Mouse (Mus musculus): ENCODE data around the gene Dnaaf1. TPM values are rescaled to one million over a fixed set of nuclear protein-coding genes. Genes with fewer than 3 reads are reported as not detected.

The Dnaaf1 gene
- polyA plus RNA-seq (2021; fragmentation: Nextera tagmentation), result 0.79 and 0.95 TPM in 2 replicates
- long read RNA-seq, experiment 1, partial matches to known transcripts, result 0 of 1 reads
- long read RNA-seq, experiment 1, other reads (novel, unspliced or antisense), result 0 of 1 reads
- long read RNA-seq, experiment 2, partial matches to known transcripts, result 1 of 3 reads
- long read RNA-seq, experiment 2, other reads (novel, unspliced or antisense), result 1 of 3 reads

GRCm38 (mm10) chr8:119574437-119575365 lies at the start of gene Dnaaf1, which contains the start of gene Hsdl1:
Gene Dnaaf1 (plus strand): TSS chr8:119575235.
Gene Hsdl1 (minus strand): TSS chr8:119575183.

DNA sequence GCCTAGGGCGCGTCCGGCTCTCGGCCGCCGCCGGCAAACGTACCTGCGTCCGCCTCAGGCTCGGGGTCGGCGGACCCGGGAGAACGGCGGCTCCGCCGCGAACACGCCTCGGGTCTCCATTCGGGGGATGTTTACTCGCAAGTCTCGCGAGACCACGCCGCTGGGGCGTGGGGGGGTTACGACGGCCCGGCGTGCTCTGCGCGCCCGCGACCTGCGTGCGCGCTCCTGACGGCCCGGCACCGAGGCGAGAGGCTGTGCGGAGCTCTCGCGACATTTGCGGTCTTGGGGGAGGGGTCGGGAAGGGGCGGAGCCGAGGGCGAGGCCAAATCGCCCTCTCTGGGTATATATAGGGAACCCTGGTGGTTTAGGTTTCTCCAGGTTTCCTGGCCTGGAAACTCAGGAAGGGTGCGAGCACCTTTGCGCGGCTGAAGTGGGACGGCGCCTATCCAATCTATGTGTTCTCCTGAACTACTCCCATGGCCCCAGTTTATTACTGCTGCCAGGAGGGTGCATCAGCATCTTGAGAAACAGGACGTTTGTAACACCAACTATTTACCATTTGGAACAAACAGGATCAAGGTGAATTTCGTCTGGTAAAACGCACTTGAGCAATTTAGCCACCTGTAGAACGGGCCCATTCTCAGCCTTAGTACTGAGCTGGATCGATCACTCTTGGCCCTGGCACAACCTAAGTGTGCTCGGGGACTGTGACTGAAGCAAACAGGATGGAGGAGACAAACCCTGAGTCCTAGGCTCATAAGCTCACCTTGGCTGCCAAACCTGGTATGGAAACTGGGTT lies 16.2 kb upstream of the Dnaaf1 start, which contains the start of gene Mbtps1:
Mbtps1 (minus strand) TSS at position 133 of the 799 bp plus-strand sequence.

GRCm38 (mm10) chr8:119604996-119605395 lies 30.0 kb downstream of the Dnaaf1 start, which contains the start of gene Taf1c:
Gene Taf1c (minus strand): TSS chr8:119605222.

GRCm38 (mm10) chr8:119612471-119612870 lies 37.4 kb downstream of the Dnaaf1 start, which contains the start of gene Adad2:
Gene Adad2 (plus strand): TSS chr8:119612747.

DNA sequence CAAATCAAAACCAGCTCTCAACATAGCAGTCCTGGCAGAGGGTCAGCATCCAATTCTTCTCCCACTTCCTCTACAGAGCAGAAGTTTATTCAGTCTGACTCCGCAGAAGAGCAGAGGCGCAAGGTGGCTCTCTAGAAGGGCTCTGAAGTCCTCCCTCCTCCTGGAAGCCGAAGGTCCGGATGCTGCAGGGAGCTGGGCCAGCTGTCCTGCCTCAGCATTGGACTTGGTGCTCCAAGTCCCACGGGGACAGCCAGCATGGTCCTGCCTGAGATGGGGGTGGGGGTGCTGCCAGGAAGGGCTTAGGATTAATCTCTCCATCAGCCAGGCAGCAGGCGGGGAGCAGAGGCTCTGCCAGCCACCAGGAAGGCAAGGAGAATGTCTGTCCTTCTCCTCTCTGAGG lies 60.3 kb downstream of the Dnaaf1 start, which contains the start of gene Kcng4:
Kcng4 (minus strand) TSS at position 303 of the 400 bp plus-strand sequence.

Other genes with a start within 250 kb of the Dnaaf1 start
- 795 and 801 TPM in 2 replicates for gene Hsbp1, start 230.7 kb upstream of the Dnaaf1 start, polyA plus RNA-seq (2021; fragmentation: Nextera tagmentation)
- gene Mlycd, start 180.4 kb upstream of the Dnaaf1 start, polyA plus RNA-seq (2021; fragmentation: Nextera tagmentation), result 18.0 and 25.3 TPM in 2 replicates
- 0.63 and 0.73 TPM in 2 replicates for gene Osgin1, start 141.1 kb upstream of the Dnaaf1 start, polyA plus RNA-seq (2021; fragmentation: Nextera tagmentation)
- 60.4 and 76.7 TPM in 2 replicates for gene Necab2, start 128.5 kb upstream of the Dnaaf1 start, polyA plus RNA-seq (2021; fragmentation: Nextera tagmentation)
- not detected in 2 replicates for gene Slc38a8, start 73.5 kb upstream of the Dnaaf1 start, polyA plus RNA-seq (2021; fragmentation: Nextera tagmentation)
- 15.0 and 16.7 TPM in 2 replicates for gene Mbtps1, start 16.5 kb upstream of the Dnaaf1 start, polyA plus RNA-seq (2021; fragmentation: Nextera tagmentation)
- gene Hsdl1, start 52 bp upstream of the Dnaaf1 start, polyA plus RNA-seq (2021; fragmentation: Nextera tagmentation), result 39.3 and 40.8 TPM in 2 replicates
- gene Taf1c, start 30.0 kb downstream of the Dnaaf1 start, polyA plus RNA-seq (2021; fragmentation: Nextera tagmentation), result 3.2 and 3.5 TPM in 2 replicates
- 0.08 TPM in 1 of 2 replicates, not detected in the other for gene Adad2, start 37.5 kb downstream of the Dnaaf1 start, polyA plus RNA-seq (2021; fragmentation: Nextera tagmentation)
- 4.7 TPM in 2 replicates for gene Kcng4, start 60.4 kb downstream of the Dnaaf1 start, polyA plus RNA-seq (2021; fragmentation: Nextera tagmentation)
- gene Wfdc1, start 91.1 kb downstream of the Dnaaf1 start, polyA plus RNA-seq (2021; fragmentation: Nextera tagmentation), result 12.7 and 15.6 TPM in 2 replicates
- 0.23 and 0.33 TPM in 2 replicates for gene Atp2c2, start 124.8 kb downstream of the Dnaaf1 start, polyA plus RNA-seq (2021; fragmentation: Nextera tagmentation)
- 5.9 and 7.4 TPM in 2 replicates for gene Tldc1, start 203.2 kb downstream of the Dnaaf1 start, polyA plus RNA-seq (2021; fragmentation: Nextera tagmentation)